Mouse (Mus musculus): Measurements from ENCODE around the gene March9.
A peak's percentile ranks its signal among the peaks of the same experiment; 100 is the strongest.
"Not testable (repeated sequence)": the region's sequence is repeated elsewhere in the genome, so short reads cannot be mapped to it uniquely, and the experiment has no call there.

Gene March9

GRCm38 (mm10) chr10:127062503-127062902 is 2.5 kb upstream of the March9 start:
- DNase-seq (ENCODE audit: low spot score in 2 of 2): no peak

DNA sequence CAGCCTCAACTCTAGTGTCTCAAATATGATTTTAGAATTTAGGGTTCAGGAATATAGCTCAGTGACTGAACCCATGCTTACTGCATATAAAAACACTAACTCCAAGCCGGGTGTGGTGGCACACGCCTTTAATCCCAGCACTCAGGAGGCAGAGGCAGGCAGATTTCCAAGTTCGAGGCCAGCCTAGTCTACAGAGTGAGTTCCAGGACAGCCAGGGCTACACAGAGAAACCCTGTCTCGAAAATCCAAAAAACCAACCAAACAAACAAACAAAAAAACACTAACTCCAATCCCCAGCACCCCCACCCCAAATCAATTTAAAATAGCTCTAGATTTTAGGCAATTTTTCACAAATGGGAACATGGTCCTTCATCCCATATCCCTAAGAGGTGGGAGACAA is 2.1 kb upstream of the March9 start:
- not testable (repeated sequence) for DNase-seq (ENCODE audit: low spot score in 2 of 2)

DNA sequence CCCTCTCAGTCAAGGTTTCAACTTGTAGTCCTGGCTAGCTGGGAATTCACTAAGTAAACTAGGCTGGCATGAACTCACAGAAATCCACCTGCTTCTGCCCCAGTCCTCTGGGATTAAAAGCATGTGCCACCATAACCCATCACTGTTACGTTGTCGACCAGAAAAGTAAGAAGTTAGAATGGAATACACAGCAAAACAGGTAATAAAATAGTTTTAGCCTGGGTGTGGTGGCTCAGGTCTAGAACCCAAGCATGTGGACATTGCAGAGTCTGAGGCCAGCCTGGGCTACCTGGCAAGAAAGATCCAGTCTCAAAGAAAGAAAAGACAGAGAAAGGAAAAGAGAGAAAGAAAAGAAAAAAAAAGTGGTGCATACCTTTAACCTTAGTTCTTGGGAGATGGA is 1.5 kb upstream of the March9 start:
- no peak for DNase-seq (ENCODE audit: low spot score in 2 of 2)

DNA sequence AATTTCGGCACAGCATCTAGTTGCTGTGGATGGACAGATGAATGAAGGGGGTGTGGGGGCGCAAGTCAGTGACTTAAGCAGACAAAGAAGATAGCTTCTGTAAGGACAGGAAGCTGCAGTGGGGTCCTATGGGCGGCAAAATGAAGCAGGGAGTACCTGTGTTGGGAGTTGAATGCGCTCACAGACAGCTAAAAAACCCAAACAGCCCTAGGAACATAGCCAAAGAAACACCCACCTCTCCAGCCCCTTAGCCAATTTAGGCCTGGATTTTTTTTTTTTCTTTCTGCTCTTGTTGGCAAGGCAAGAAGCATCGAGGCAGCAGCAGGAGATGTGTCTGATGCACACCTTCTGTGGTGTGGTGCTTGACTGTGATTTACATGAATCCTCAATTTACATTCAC is 1.1 kb upstream of the March9 start:
- DNase-seq (ENCODE audit: low spot score in 2 of 2): no peak

DNA sequence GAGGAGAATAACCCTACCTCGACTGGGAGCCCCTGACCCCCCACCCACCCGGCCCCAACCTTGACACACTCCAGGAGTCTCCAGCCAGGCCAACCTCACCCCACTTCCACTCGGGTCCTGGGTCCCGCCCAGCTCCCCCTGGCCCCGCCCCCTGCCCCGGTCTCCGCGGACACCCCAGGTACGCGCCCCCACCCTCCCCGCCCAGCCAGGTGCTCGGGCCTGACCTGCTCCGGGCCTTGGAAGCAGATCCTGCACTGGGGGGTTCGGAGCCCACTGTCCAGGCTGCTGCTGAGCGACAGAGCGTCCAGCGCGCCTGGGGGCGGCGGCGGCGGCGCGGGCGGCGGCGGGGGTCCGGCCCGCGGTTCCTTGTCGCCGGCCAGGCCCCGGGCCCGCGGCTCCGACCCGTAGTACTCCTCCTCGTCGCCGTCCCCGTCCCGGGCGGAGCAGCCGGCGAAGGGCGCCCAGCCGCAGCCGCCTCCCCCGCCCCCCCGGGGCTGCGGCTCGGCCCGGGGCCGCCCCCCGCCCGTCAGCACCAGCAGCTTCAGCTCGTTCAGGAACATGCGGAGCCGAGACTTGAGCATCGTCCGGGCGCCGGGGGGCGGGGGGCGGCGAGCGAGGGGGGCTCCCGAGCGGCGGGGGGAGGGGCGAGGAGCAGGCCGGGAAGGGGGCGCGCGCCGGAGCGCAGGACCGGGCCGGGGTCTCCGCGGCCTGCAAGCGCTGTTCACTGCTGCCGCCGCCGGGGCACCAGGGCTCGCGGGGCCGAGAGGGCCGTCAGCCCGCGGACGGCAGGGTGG is 613 bp downstream of the March9 start:
- no peak for DNase-seq (ENCODE audit: low spot score in 2 of 2)

DNA sequence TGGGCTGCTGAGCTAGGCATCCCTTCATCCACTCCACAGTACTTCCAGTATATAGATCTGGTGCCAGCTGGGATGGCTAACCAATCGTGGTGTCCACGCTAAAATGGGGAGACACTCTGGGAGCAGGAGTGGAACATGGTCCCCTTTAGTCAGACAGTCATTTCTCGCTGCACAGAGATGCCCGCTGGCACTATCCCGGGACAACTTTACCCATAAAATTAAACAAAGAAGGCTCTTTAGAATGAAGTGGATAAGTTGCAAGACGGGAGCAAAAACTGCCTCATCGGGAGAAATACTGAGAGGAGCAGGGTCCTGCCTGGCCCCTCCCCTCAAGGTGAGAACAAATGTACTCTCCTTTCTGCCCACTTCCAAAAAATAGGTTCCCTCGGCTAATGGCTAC is 1.3 kb downstream of the March9 start:
- DNase-seq (ENCODE audit: low spot score in 2 of 2): no peak

GRCm38 (mm10) chr10:127058161-127058560 is 1.8 kb downstream of the March9 start:
- DNase-seq (ENCODE audit: low spot score in 2 of 2): peak in 1 of 2 experiments; percentile 56

DNA sequence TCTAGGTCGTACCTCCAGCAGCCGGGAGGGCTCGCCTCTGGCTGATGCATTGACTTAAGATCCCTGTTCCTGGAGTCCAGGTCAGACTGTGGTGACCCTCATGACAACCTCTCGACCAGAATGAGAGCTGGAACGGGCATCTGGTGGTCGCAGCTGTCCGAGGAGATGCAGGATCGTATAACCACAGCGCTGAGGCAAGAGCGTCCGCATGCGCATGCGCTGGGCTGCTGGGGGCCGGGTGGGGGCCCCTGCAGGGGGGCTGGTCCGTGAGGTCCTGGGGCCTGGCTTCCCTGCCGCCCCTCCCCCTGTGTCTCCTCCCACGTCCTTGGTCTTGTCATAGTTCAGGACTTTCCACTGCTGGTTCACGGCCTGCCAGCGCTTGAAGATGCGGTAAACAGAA is 3.5 kb downstream of the March9 start:
- DNase-seq (ENCODE audit: low spot score in 2 of 2): no peak

GRCm38 (mm10) chr10:127055406-127055805 is 4.6 kb downstream of the March9 start:
- DNase-seq (ENCODE audit: low spot score in 2 of 2): no peak

- DNase-seq (ENCODE audit: low spot score in 2 of 2): no peak
Observed at GRCm38 (mm10) chr10:127054646-127055045, 5.3 kb downstream of the March9 start.

GRCm38 (mm10) chr10:127050119-127050474 is 9.9 kb downstream of the March9 start:
- no peak for DNase-seq (ENCODE audit: low spot score in 2 of 2)

- peak in 1 of 2 experiments; percentile 18 for DNase-seq (ENCODE audit: low spot score in 2 of 2)
Observed at GRCm38 (mm10) chr10:127049395-127050118, 10.4 kb downstream of the March9 start.

GRCm38 (mm10) chr10:127048608-127049394 is 11.2 kb downstream of the March9 start:
- peak in 1 of 2 experiments; percentile 26 for DNase-seq (ENCODE audit: low spot score in 2 of 2)

- DNase-seq (ENCODE audit: low spot score in 2 of 2): no peak
Observed at GRCm38 (mm10) chr10:127047954-127048353, 12.0 kb downstream of the March9 start, which contains the start of gene Cyp27b1. Gene Cyp27b1, plus strand, starts transcription at chr10:127048250.

GRCm38 (mm10) chr10:127043187-127043586 is 16.8 kb downstream of the March9 start:
- no peak for DNase-seq (ENCODE audit: low spot score in 2 of 2)

DNA sequence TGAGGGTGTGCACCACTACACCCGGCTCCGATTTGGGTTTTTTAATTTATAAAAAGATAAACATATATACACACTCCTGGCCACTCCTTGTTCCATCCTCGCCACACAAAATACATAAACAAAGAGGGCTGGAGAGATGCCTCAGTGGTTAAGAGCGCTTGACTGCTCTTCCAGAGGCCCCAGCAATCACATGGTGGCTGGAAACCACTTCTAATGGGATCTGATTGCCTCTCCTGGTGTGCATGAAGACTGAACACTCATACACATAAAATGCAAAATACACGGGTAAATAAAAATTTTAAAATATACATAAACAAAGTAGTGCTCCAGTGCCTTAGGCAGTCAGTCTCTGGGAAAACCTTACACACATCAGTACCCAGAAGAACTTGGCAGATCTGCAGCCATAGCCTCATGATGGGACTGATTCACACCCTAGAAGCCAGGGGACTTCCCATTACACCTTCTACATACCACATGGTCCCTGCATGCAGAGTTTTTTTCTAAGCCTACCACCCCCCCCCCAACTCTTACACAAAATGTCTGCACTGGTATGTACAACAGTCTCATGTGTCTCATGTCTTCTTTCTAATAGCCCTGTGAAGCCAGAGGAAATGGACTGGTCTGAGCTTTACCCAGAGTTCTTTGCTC is 17.4 kb downstream of the March9 start:
- no peak for DNase-seq (ENCODE audit: low spot score in 2 of 2)

- DNase-seq (ENCODE audit: low spot score in 2 of 2): peak; percentile 77 to 93
Observed at GRCm38 (mm10) chr10:127041774-127042338, 18.1 kb downstream of the March9 start.

DNA sequence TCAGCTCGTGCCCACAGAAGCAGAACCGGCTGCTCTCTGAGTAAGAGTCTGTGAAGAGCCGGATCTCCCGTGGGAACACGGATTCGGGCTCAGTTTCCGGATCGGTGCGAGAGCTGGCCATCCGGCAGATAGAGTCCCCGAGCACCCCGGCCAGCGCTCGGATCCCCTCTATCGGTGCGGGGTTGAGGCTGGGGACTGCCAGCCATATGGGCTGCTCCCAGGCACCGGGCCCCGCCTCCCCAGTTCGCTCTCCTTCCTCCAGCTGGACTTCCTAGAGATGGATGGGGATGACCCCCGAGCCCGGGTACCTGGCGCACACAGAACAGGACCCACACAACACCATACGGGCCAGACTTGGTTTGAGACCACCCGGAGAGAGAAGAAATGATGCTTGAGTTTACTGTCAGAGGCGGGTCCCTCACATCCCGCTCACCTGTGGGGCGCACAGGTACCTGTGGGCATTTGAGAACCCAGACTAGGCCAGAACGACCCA is 18.7 kb downstream of the March9 start, which contains the start of the genes Mettl1 and Eef1akmt3:
Mettl1 (plus strand) TSS at position 141 of the 493 bp plus-strand sequence.
Eef1akmt3 (minus strand) TSS at position 240 of the 493 bp plus-strand sequence.
- DNase-seq (ENCODE audit: low spot score in 2 of 2): no peak

- no peak for DNase-seq (ENCODE audit: low spot score in 2 of 2)
Observed at GRCm38 (mm10) chr10:127040569-127041214, 19.3 kb downstream of the March9 start.

GRCm38 (mm10) chr10:127037641-127038040 is 22.3 kb downstream of the March9 start:
- no peak for DNase-seq (ENCODE audit: low spot score in 2 of 2)
